Mouse (Mus musculus) spleen, embryonic (tissue): ENCODE measurements around the gene Cbfa2t3.

ENCODE experiments used
- CTCF ChIA-PET: fragments of 350-600 bp; sonication (Branson Sonifier 250); formaldehyde crosslinking; loops from one replicate; lab custom pipeline; 2022; lab: Charles Lee

Cbfa2t3 gene

GRCm38 (mm10) chr8:122575286-122575685 lies 123.6 kb downstream of the Cbfa2t3 start:
- CTCF ChIA-PET, result no interaction called here
